Mouse (Mus musculus): ENCODE results near the gene Prkcq.

The Prkcq gene

DNA sequence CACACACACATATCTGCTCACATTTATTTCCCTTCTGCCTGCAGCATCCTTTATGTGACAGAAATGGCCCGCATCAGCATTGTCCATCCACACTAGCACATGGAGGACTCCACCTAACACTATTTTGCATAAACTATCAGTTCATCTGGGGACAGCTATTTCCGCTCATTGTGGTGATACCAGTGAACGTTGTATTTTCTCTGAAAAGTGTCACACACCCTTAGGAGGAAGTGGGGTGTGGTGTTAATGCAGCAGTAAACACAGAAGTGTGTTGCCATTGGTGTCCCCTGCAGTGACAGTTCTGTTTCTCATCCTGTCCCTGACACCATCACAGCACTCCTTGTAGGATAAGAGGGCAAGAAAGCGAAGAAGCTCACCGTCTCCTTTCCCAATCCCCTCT, 46.2 kb downstream of the Prkcq start:
- no peak for DNase-seq (ENCODE audit: low read depth, low spot score)

DNA sequence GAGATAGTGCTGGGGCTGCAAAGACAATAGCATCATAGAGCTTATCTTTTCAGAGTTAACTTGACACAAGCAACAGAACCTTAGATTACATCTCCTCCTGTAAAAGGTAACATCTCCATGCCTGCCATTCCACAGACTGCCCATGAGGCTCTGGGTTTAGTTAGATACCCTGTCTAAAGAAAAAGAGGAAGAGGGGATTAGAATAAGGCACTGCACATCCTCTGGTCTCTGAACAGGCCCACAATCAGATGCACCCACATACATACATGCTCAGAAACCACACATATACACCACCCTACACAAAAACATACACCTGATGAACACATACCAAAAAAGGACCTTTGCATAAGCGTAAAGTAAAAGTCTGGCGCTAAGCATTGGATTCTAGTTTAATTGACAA, 47.4 kb downstream of the Prkcq start:
- DNase-seq (ENCODE audit: low read depth, low spot score): no peak

GRCm38 (mm10) chr2:11224808-11225484, 53.0 kb downstream of the Prkcq start:
- no peak for DNase-seq (ENCODE audit: low read depth, low spot score)

DNA sequence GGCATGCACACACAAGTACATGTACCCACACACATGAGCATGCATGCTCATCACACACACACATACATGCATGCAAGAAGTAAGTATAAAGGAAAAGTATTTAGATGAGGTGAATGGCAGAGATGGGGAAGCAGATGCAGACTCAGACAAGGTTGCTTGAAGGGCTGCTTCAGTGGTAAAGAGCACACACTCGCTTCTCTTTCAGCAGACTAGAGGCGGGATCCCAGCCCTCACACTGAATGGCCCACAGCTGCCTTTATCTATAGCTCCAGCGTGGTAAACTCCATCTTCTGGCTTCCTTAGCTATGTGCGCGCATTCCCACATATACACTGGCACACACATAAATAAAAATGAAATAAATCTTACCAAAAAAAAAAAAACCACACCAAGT, 53.6 kb downstream of the Prkcq start:
- no peak for DNase-seq (ENCODE audit: low read depth, low spot score)

GRCm38 (mm10) chr2:11226555-11226954, 54.6 kb downstream of the Prkcq start:
- no peak for DNase-seq (ENCODE audit: low read depth, low spot score)

DNA sequence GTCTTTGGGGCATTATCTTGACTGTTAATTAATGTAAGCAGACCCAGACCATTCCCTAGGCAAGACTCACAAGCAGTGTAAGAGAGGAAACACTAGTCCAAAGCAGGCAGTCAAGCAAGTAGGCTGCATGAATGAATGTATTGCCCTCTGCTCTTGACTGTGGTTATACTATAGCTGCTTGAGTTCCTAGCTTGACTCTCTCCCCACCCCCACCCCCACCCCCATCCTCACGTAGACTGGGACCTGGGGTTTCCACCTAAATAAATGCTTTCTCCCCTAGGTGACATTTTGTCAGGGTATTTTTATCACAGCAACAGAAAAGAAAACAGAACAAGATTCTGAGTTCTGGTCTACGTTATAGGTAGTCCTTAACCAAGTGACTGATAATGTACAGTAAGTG, 57.2 kb downstream of the Prkcq start:
- DNase-seq (ENCODE audit: low read depth, low spot score): no peak

GRCm38 (mm10) chr2:11231118-11231517, 59.2 kb downstream of the Prkcq start:
- no peak for DNase-seq (ENCODE audit: low read depth, low spot score)

DNA sequence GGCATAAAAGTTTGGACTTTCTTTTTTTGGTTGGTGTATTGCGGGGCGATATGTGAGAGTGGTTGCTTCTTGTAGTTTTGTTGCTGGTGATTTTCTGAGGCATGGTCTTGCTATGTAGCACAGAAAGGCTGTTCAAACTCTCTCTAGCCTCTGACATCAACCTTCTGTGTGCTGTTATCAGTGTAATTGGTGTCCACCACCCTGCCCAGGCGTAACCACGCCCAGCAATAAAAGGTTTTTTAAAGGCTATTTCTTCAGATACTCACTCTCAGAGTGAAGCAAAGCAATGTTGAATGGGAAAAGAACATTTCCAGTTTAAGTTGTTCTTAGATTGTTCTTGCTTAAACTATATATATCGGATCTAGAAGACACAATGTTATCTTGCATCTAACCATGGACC, 60.1 kb downstream of the Prkcq start:
- no peak for DNase-seq (ENCODE audit: low read depth, low spot score)

DNA sequence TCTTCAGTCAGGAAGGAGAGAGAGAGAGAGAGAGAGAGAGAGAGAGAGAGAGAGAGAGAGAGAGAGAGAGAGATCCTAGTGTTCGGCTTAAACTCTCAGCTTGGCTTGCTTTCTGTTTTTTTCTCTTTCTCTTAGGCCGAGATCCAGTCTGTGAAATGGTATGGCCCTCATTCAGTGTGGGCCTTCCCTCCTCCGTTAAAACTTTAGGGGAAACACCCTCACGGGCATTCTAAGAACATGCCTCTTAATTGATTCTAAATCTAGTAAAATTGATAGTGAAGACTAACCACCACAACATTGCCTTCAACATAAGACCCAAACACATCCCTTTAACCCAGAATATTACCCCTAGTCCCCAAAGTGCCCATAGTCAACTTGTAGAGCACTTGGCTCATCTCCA, 66.3 kb downstream of the Prkcq start:
- no peak for DNase-seq (ENCODE audit: low read depth, low spot score)

- no peak for DNase-seq (ENCODE audit: low read depth, low spot score)
Observed at GRCm38 (mm10) chr2:11239523-11239922, 67.6 kb downstream of the Prkcq start.

DNA sequence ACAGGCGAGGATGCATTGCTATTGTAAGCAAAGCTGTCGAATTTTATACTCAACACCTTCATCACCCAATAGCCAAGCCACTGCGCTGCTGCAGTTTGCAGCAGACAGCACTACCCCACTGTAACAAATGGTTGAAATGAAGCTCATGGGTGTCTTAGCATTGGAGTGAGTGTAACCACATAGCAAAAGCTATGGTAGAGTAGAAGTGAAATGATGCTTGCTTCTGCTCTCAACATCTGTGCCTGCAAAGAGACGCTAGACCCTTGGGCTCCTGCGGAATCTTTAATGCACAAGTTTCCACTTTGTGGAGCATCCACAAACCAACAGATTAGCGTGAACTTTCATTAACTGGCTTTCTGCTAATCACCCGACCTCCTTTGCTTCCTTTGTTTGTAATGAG, 74.0 kb downstream of the Prkcq start:
- DNase-seq (ENCODE audit: low read depth, low spot score): no peak

DNA sequence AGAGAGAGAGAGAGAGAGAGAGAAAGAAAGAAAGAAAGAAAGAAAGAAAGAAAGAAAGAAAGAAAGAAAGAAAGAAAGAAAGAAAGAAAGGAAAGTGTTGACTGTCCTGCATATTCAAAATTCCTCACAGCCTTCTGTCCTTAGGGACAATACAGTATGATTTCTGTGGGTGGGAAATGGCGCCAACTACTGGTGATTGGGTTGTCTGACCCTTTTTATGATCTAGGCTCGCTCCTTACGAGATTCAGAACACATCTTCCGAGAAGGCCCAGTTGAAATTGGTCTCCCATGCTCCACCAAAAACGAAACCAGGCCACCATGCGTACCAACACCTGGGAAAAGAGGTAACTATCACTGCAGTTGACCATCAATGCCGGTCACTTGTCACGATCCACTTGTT, 82.0 kb downstream of the Prkcq start:
- DNase-seq (ENCODE audit: low read depth, low spot score): peak; percentile 26

DNA sequence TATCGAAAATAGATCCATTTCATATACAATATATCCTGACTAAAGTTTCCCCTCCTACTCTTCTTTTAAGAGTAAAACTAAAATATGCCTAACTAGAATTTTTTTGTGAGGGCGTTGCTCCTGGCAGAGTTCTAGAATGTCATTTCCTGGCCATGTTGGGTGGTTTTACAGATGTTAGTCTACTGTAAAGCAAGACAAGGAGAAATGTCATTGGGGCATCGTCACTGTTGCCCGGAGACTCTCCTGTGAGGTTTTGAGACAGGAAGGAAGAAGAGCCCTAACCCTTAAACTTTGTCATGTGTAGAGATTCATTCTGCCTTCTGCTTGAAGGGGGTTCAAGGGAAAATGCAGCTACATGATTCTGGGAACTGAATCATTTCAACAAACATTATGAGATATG, 82.5 kb downstream of the Prkcq start:
- DNase-seq (ENCODE audit: low read depth, low spot score): no peak

DNA sequence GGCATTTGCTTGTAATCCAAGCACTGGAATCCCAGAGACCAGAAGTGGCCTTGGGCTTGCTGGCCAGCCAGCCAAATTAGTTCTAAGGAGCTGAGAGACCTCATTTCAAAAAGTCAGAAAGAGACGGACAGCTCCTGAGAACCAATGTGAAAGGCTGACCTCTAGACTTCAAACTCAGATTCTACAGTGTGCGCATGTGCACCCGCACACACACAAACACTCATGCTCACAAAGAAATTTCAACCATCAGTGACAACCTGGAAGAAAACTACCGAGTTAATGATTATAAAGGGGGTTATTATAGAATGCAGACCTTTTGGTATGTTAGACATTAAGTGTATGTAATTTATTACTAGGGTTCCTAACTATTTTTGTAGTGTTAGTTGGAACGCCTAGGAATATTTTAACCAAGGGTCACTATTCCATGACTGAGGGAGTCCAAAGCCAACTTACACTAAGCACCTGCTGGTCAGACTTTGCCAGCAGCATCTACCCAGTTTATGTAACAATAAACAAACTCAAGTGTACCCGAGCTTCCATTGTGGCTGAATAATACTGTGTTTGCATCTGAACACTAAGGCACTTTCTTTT, 85.4 kb downstream of the Prkcq start:
- no peak for DNase-seq (ENCODE audit: low read depth, low spot score)

DNA sequence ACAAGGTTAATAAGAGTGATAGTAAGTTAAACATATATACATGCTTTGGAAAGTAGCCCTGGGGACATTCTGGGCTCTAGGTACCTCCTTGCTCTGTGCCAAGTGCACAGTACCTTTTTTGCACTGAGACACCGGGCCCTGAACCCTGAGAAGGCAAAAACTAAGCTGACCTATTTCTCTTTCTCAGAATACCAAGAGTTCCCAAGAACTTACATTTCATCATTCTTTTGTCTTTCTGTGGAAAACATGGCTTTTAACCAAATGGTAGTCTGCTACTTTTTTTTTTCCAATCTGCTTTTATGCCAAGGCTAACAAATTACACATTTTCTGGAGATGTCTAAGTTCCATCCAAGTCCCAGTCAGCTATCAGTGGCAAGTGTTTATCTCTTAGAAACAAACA, 86.3 kb downstream of the Prkcq start:
- no peak for DNase-seq (ENCODE audit: low read depth, low spot score)

DNA sequence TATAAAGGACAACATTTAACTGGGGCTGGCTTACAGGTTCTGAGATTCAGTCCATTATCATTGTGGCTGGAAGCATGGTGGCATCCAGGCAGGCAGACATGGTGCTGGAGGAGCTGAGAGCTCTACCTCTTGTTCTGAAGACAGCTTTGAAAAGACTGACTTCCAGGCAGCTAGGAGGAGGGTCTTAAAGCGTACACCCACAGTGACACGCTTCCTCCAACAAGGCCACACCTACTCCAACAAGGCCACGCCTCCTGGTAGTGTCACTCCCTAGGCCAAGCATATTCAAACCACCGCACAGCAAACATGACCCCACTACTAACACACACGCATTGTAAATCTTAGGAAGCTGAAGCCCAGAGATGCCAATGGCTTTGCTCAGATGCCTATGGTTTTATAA, 87.5 kb downstream of the Prkcq start:
- DNase-seq (ENCODE audit: low read depth, low spot score): no peak

- DNase-seq (ENCODE audit: low read depth, low spot score): no peak
Observed at GRCm38 (mm10) chr2:11264836-11265235, 92.9 kb downstream of the Prkcq start.

DNA sequence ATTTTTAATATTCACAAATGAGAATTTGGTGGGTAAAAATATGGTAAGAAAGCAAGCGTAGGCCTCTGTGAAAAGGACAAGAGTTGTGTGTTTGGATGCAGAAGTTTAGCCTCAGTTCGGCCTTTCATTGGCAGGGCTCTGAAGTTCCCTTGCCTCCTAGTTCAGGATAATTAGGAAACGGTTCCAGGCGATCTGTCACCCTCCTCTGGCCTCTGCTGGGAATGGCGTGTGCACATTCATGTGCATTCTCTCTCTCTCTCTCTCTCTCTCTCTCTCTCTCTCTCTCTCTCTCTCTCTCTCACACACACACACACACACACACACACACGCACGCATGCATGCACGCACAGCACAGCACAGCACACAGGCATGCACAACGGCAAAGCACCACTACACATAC, 93.5 kb downstream of the Prkcq start:
- peak; percentile 10 for DNase-seq (ENCODE audit: low read depth, low spot score)

GRCm38 (mm10) chr2:11266294-11266693, 94.4 kb downstream of the Prkcq start:
- no peak for DNase-seq (ENCODE audit: low read depth, low spot score)

GRCm38 (mm10) chr2:11278965-11279364, 107.1 kb downstream of the Prkcq start:
- DNase-seq (ENCODE audit: low read depth, low spot score): no peak

DNA sequence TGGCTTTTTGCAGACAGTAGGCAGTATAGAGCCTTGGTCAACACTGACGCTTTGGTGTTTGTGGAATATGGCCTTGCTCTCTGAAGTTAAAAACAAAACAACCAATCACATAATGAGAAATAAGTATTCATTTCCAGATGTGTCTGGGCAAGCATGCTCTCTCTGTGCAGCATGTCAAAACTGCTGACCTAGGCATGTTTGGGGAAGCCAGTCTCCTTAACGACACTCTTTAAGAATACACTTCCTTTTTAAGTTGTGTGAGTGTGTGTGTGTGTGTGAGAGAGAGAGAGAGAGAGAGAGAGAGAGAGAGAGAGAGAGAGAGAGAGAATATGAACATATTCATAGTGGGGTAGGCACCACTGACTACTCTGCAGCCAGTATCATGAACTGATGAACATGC, 108.3 kb downstream of the Prkcq start:
- DNase-seq (ENCODE audit: low read depth, low spot score): no peak

DNA sequence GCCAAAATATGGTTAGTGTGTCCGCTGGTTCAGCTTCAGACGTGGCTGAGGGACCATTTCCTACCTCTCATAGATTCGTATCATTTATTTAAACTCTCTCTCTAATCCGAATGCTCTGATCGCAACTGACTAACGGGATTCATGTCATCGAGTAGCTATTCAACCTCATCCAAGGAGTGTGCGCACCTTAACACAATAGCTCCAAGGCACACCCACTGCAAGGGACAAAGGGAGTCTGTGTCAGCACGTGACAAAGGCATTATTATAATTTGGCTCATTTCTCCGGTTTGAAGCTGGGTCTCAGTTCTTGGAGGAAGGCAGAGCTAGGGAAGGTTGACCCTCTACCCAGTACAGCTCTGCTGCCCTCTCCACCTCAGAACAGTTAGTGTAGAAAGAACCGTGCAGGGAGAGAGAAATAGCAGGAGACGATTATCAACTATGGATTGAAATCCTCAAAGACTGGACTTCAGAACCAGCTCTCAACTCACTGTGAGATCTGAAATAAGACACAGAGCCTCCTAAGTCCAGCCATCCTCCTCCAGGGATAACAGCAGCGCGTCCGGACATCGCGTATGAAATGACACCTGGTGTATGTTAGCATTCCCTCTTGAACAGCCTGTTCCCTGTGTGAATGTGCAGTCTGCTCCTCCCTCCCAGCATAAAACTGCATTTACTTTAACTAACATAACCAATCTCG, 116.1 kb downstream of the Prkcq start:
- DNase-seq (ENCODE audit: low read depth, low spot score): no peak

- DNase-seq (ENCODE audit: low read depth, low spot score): peak; percentile 80
Observed at GRCm38 (mm10) chr2:11288531-11288846, 116.6 kb downstream of the Prkcq start.

Data from forelimb bud, embryonic 11.5 days (tissue).